Comparison of ENCODE assay signal across 21 mouse cellular contexts in genomic region chr13:41614539-41614938, GRCm38 (mm10).
"Had no signal": no experiment of that assay in that cellular context is flagged by ENCODE, and none has a peak within 500 bp of the region (broad histone marks: within the 10 kb centered on the region; RNA-seq: fewer than 3 reads in every experiment).

No protein-coding gene starts in this region.

- ATAC-seq: liver, postnatal 0 days; lung, postnatal 0 days had no signal

- H3K9me3 ChIP-seq: lung, embryonic 15.5 days; megakaryocyte, embryonic 14.5 days; midbrain, embryonic 13.5 days; midbrain, embryonic 15.5 days; neural tube, embryonic 13.5 days; neural tube, embryonic 15.5 days had no signal

- H3K4me2 ChIP-seq: lung, embryonic 15.5 days; midbrain, embryonic 11.5 days; midbrain, embryonic 13.5 days; midbrain, embryonic 15.5 days; neural tube, embryonic 13.5 days; neural tube, embryonic 15.5 days had no signal

- H3K36me3 ChIP-seq: lung, embryonic 15.5 days; midbrain, embryonic 13.5 days; midbrain, embryonic 15.5 days; neural tube, embryonic 13.5 days; neural tube, embryonic 15.5 days had no signal

- DNase-seq: liver, postnatal 0 days; lung, adult 2 months; lung, postnatal 14 days; lung, postnatal 36 days; retina, postnatal 1 day; right cerebral cortex, adult 18-20 months; right cerebral cortex, postnatal 25 days; right cerebral cortex, postnatal 4 days; spleen, adult 18-20 months; thymus, adult 18-20 months; thymus, postnatal 14 days; thymus, postnatal 4 days had no signal

- H3K4me3 ChIP-seq: lung, embryonic 15.5 days; midbrain, embryonic 13.5 days; midbrain, embryonic 15.5 days; neural tube, embryonic 13.5 days; neural tube, embryonic 15.5 days had no signal

- H3K27ac ChIP-seq: lung, embryonic 15.5 days; macrophage; midbrain, embryonic 13.5 days; midbrain, embryonic 15.5 days; neural tube, embryonic 13.5 days; neural tube, embryonic 15.5 days had no signal

- H3K27me3 ChIP-seq: lung, embryonic 15.5 days; megakaryocyte, embryonic 14.5 days; midbrain, embryonic 13.5 days; midbrain, embryonic 15.5 days; neural tube, embryonic 13.5 days; neural tube, embryonic 15.5 days had no signal

- H3K9ac ChIP-seq: liver, postnatal 0 days; lung, embryonic 15.5 days; midbrain, embryonic 13.5 days; midbrain, embryonic 15.5 days; neural tube, embryonic 13.5 days; neural tube, embryonic 15.5 days had no signal
